Mouse (Mus musculus): ENCODE results near the gene Hmmr.
"Not testable (repeated sequence)": the region's sequence is repeated elsewhere in the genome, so short reads cannot be mapped to it uniquely, and the experiment has no call there.

Gene Hmmr

GRCm38 (mm10) chr11:40733339-40734174 lies at the start of gene Hmmr, which contains the start of gene Nudcd2:
Gene Hmmr, minus strand, starts transcription at chr11:40733422.
Gene Nudcd2, plus strand, starts transcription at chr11:40733667.
- DNase-seq (ENCODE audit: low spot score in 2 of 2): peak; percentile 68 to 89

GRCm38 (mm10) chr11:40781857-40782256 lies 48.6 kb upstream of the Hmmr start:
- DNase-seq (ENCODE audit: low spot score in 2 of 2): no peak

- no peak for DNase-seq (ENCODE audit: low spot score in 2 of 2)
Measured at GRCm38 (mm10) chr11:40775315-40776269, 42.4 kb upstream of the Hmmr start.

GRCm38 (mm10) chr11:40764690-40765089 lies 31.5 kb upstream of the Hmmr start:
- no peak for DNase-seq (ENCODE audit: low spot score in 2 of 2)

GRCm38 (mm10) chr11:40763395-40763794 lies 30.2 kb upstream of the Hmmr start:
- no peak for DNase-seq (ENCODE audit: low spot score in 2 of 2)

GRCm38 (mm10) chr11:40759896-40760295 lies 26.7 kb upstream of the Hmmr start:
- DNase-seq (ENCODE audit: low spot score in 2 of 2): peak in 1 of 2 experiments; percentile 28

GRCm38 (mm10) chr11:40755968-40756367 lies 22.7 kb upstream of the Hmmr start:
- DNase-seq (ENCODE audit: low spot score in 2 of 2): no peak

- peak; percentile 55 to 80 for DNase-seq (ENCODE audit: low spot score in 2 of 2)
Measured at GRCm38 (mm10) chr11:40755109-40755627, 21.9 kb upstream of the Hmmr start, which contains the start of gene Ccng1. Gene Ccng1, minus strand, starts transcription at chr11:40755311.

- no peak for DNase-seq (ENCODE audit: low spot score in 2 of 2)
Measured at GRCm38 (mm10) chr11:40754664-40755107, 21.5 kb upstream of the Hmmr start.

- DNase-seq (ENCODE audit: low spot score in 2 of 2): no peak
Measured at GRCm38 (mm10) chr11:40753836-40754235, 20.6 kb upstream of the Hmmr start.

GRCm38 (mm10) chr11:40747716-40748115 lies 14.5 kb upstream of the Hmmr start:
- no peak for DNase-seq (ENCODE audit: low spot score in 2 of 2)

- DNase-seq (ENCODE audit: low spot score in 2 of 2): no peak
Measured at GRCm38 (mm10) chr11:40746361-40746760, 13.1 kb upstream of the Hmmr start.

GRCm38 (mm10) chr11:40744348-40744747 lies 11.1 kb upstream of the Hmmr start:
- DNase-seq (ENCODE audit: low spot score in 2 of 2): no peak

- no peak for DNase-seq (ENCODE audit: low spot score in 2 of 2)
Measured at GRCm38 (mm10) chr11:40741605-40742262, 8.5 kb upstream of the Hmmr start.

- no peak for DNase-seq (ENCODE audit: low spot score in 2 of 2)
Measured at GRCm38 (mm10) chr11:40737369-40737768, 4.1 kb upstream of the Hmmr start.

GRCm38 (mm10) chr11:40734251-40734752 lies 1.1 kb upstream of the Hmmr start:
- DNase-seq (ENCODE audit: low spot score in 2 of 2): no peak

GRCm38 (mm10) chr11:40732997-40733338 lies 254 bp downstream of the Hmmr start:
- DNase-seq (ENCODE audit: low spot score in 2 of 2): peak in 1 of 2 experiments; percentile 4

GRCm38 (mm10) chr11:40718324-40718723 lies 14.9 kb downstream of the Hmmr start:
- DNase-seq (ENCODE audit: low spot score in 2 of 2): no peak

GRCm38 (mm10) chr11:40715524-40715923 lies 17.7 kb downstream of the Hmmr start:
- DNase-seq (ENCODE audit: low spot score in 2 of 2): no peak

GRCm38 (mm10) chr11:40713858-40714257 lies 19.4 kb downstream of the Hmmr start:
- DNase-seq (ENCODE audit: low spot score in 2 of 2): no peak

GRCm38 (mm10) chr11:40709899-40710298 lies 23.3 kb downstream of the Hmmr start:
- not testable (repeated sequence) for DNase-seq (ENCODE audit: low spot score in 2 of 2)

All from cerebellum, postnatal 4 days (tissue).